Mouse (Mus musculus): ENCODE data around the gene Pkd2.

DNA sequence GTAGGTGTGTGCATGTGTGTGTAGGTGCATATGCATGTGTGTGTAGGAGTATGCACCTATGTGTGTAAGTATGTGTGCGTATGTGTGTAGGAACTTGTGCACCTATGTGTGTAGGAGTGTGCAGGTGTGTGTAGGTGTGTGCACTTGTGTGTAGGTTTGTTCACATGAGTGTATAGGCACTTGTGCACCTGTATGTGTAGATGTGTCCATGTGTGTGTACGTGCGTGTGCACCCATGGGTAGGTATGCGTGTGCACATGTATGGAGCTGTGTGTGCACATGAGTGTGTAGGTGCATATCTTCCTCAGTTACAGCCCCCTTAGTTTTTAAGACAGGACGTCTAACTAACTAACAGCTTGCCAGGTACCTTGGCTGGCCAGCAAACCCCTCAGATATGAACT, 9.3 kb downstream of the Pkd2 start:
- TF ChIP-seq POLR2A (IDR thresholded peaks at IDR 0.05; ENCODE audit: low read depth, low read length) (no peak), CTCF (IDR thresholded peaks at IDR 0.05; ENCODE audit: borderline replicate concordance, insufficient read depth, low read length) (no peak)

Data from embryonic fibroblast, embryonic 13.5 days (primary cell).